Mouse (Mus musculus): ENCODE measurements around the gene Ptpn20. TPM values are rescaled to one million over a fixed set of nuclear protein-coding genes. Genes with fewer than 3 reads are reported as not detected.
A peak's percentile ranks its signal among the peaks of the same experiment; 100 is the strongest.

Ptpn20 gene
- total RNA-seq (2021): under 1 TPM; 0.81 to 0.85 TPM
- long read RNA-seq, experiment 1, partial matches to known transcripts: 2 of 2 reads
- long read RNA-seq, experiment 1, other reads (novel, unspliced or antisense): 0 of 2 reads
- long read RNA-seq, experiment 2, partial matches to known transcripts: 1 of 1 reads
- long read RNA-seq, experiment 2, other reads (novel, unspliced or antisense): 0 of 1 reads

DNA sequence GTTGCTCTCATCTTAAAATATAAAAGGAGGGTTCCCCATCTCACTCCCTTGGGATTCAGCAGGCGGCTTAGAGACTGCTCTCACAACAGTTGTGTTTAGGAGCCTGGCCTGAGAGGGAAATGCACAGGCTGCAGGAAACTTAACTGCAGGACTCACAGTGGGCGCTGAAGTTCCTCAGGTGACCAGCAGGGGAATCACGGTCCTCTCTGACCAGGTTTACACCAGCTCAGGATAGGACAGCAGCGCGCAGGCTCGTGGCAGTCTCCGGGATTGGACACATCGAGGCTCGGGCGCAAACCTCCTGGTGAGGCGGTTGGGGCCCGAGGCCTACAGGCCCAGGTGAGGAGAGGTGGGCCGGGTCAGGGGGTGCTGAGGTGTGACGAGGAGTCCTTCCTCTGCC is at the start of gene Ptpn20:
Ptpn20 (plus strand) TSS at position 257 of the 400 bp plus-strand sequence.
- intact Hi-C loops (cut with DNase I): no loop called here

DNA sequence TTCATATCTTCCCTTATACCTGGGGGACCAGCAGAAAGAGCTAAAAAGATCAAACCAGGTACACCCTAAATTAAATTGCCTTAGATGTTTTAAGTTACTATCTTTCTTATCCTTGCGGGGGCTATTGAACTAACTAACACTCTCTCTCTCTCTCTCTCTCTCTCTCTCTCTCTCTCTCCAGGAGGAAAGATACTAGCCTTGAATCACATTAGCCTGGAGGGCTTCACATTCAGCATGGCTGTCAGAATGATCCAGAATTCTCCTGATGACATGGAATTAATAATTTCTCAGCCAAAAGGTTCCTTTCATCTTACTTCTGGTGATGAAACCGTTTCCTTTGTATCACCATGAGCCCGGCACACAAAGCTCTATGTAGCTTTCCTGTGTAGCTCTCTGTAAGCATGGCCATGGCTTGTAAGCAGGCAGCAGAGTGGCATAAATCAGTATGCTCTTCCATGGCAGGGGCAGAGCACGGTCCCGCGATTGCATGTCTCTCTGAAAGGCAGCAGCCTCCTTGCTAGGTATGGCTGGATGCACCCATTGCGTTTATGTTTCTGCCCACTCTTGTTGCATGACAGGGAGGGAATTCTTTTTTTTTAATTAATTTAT is 49.3 kb upstream of the Ptpn20 start:
- no peak for DNase-seq (ENCODE audit: low spot score in 2 of 2)
- intact Hi-C loops (cut with DNase I): loop anchor here (10.0 kb wide), 1 partner anchor 95 kb away; no protein-coding TSS in a partner anchor

More for the DNA sequence above, at the start of gene Ptpn20:
- no peak for DNase-seq (ENCODE audit: low spot score in 2 of 2)

DNA sequence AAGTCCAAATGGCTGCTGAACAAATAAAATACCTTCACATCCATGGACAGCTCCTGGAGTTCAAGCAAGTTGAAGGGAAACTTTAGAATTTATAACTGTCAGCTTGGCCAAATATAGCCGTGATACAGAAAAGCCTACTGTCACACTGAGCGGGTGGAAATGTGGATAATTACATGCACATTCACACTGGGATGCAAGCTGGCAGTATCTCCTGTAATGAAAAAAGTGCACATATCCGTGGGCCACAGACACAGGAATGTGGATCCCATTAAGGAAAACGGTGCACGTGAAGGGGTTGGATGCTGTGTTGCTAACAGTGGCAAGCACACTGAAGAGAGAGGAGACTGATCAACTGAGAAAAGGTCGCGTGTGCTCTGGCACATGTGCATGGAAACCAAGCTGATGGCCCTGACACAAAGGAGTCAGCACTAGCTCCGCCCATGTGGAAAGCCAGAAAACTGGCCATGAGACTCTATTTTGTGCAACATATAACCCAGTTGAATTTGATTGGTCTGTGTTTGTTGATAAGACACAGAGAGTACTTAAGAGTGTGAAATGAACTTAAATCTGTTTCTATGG is 43.4 kb upstream of the Ptpn20 start:
- intact Hi-C loops (cut with DNase I): no loop called here
- DNase-seq (ENCODE audit: low spot score in 2 of 2): peak; percentile 47 to 76

DNA sequence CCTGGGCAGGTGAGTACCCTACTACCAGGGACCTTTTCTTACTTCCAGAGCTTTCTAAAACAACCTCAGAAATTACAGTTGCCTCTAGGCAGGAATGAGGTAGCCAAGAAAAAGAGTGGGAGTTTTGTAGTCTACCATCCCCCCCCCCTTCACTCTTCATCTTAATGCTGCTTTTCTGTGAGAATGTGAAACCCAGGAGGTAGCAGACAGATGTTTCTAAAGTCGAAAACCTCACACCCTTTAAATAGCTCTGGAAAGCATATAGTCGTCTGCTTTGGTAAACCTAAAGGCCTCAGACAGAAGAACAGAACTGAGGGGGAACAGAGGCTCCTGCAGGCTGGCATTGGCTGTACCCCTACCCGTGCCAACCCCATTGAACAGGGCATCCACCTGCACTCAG is 40.4 kb upstream of the Ptpn20 start:
- peak in 1 of 2 experiments; percentile 52 for DNase-seq (ENCODE audit: low spot score in 2 of 2)
- intact Hi-C loops (cut with DNase I): no loop called here

DNA sequence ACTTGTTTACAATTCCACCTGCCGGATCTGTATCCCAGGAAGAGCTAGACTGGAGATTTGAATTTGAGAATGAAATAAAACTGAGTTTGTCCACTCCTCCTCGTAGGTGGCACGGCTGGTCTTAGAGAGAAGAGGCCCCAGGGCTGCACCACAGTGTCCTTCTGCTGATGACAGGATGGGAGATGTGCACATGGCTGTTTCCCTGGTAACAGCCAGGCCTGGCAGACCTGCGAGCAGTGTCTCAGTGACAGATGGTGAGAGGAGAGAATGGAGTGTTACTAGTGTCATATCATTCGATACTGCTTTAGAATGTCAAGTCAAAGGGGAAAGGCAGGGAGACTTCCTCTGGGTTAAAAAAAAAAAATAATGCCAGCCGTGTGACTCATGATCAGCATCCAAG is 39.2 kb upstream of the Ptpn20 start:
- intact Hi-C loops (cut with DNase I): no loop called here
- no peak for DNase-seq (ENCODE audit: low spot score in 2 of 2)

DNA sequence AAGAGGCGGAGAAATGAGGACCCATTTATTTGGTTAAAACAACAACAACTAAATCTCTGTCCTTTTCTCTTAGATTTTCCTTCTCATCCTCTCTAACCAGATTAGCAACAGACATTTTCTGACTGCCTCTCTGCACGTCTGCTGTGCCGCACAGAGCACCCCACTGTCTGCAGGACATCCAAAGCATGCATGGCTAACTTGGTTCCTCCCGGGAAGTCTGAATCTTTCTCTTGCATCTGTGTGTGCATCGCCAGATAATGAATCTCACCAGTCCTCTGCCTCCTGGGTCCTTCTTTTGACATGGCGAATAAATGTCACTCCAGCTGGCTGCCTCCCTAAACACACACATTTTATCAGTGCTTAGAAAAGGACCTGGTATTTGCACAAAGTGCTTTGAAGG is 18.3 kb upstream of the Ptpn20 start:
- DNase-seq (ENCODE audit: low spot score in 2 of 2): no peak
- intact Hi-C loops (cut with DNase I): loop anchor here (5.0 kb wide), 1 partner anchor 38 kb away; no protein-coding TSS in a partner anchor

DNA sequence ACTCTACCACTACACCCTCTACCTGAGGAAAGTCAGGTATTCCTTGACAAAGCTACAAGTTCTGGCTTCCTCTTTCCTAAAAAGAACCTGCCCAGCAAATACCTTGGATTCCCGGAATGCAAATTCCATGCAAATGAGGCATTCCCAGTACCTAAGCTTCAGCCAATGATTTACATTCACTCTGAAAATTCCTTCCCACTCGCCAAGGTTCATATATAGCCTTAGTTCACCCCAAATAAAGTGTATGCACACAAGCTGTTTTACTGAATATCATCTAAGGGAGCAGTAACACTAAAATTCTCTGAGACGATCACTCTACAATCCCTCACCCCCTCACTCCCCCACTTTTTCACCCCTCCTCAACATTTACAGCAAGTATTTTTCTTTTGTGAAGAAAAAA is 15.4 kb upstream of the Ptpn20 start:
- peak in 1 of 2 experiments; percentile 48 for DNase-seq (ENCODE audit: low spot score in 2 of 2)
- intact Hi-C loops (cut with DNase I): loop anchor here (5.0 kb wide), 1 partner anchor 41 kb away; no protein-coding TSS in a partner anchor

DNA sequence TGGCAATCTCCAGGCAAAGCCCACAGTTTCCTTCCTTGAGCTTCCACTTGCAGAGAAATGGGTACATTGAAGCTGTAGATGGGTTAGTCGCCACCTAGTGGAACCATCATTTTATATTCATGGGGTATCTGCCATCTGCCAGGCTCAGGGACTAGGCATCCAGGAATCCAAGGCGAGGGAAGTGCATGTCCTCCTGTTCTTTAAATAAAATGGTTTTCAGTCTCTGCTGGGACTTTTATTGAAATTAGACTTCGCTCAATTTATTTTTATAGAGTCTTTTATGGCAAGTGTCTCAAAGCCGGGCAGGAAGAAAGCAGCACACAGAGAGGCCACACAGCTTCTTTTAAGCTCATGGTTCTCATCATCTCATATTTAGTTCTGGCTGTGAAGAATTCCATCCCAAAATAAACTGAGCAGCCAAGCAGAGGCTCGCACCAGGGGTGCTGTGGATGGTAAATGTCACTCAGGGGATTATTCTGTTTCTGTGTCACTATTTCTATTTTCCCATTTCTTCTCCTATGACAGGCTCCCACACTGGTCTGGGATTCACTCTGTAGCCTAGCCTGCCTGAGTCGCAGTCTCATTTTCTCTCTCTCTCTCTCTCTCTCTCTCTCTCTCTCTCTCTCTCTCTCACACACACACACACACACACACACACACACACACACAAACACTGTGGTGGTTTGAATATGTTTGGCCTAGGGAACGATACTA is 9.1 kb upstream of the Ptpn20 start:
- intact Hi-C loops (cut with DNase I): no loop called here
- peak; percentile 44 to 48 for DNase-seq (ENCODE audit: low spot score in 2 of 2)

DNA sequence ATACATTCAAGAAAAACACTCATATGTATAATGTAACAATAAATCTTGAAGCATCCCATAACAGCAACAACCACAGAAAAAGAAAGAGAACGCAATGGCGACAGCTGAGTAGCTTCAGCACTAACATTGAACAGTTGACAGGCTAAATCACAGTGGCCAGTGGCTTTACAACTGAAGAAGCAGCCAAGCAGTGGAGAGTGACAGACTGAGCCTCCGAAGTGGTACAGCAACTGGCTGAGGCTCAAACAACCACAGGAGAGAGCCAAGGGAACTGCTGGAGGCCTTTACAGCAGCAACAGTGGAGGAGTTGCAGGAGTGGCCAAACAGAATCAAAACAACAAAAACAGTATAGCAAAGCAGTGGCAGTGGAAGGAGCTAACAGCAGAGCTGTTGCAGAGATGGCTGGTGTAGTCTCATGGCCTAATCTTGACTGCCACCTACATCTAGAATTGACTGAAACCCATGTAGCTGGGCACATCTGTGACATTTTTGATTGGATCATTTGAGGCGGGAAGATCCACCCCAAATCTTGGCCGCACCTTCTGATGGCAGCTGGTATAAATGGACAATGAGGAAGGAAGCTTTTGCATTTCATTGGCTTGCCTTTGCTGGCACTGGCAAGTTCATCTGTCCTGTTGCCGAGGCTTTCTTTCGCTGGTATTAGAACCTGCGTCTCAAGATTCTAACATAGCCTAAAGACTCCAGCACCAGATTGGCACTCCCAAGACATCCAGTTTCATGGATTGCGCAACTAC is 9.5 kb downstream of the Ptpn20 start:
- intact Hi-C loops (cut with DNase I): no loop called here
- no peak for DNase-seq (ENCODE audit: low spot score in 2 of 2)

DNA sequence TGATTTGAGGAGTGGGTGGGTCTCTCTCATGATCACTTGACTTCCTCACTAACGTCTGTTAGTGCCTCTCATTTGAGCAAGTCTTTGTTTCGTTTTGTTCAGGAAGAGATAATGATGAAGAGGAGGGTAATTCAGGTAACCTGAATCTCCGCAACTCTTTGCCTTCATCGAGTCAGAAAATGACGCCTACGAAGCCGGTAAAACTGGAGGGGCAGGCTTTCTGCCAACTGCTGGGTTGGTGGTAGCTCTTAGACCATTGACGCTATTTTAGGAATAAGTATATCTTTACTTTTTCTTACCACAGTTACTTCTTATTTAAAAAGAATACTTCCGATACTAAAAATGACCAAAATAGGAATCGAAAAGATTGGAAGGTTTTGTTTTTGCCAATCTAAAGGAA is 18.4 kb downstream of the Ptpn20 start:
- intact Hi-C loops (cut with DNase I): no loop called here
- DNase-seq (ENCODE audit: low spot score in 2 of 2): peak in 1 of 2 experiments; percentile 10

DNA sequence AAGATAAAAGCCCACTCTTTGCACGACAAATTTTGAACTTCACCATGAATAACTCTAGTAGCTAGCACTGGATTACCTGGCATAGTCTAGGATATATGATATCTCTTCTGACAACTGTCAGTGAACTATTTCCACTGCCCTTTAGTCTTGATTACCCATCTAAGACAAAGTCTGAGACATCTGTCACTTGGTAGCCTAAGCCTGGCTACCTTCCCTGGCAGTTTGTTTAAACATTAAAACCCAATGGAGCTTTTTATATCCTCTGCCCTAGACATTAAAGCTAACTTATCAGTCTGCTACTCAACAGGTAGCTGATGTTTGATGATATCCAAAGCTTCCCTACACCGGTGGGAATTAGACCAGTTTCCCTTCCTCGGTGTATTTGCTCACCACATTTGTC is 36.0 kb downstream of the Ptpn20 start:
- DNase-seq (ENCODE audit: low spot score in 2 of 2): no peak
- intact Hi-C loops (cut with DNase I): no loop called here

DNA sequence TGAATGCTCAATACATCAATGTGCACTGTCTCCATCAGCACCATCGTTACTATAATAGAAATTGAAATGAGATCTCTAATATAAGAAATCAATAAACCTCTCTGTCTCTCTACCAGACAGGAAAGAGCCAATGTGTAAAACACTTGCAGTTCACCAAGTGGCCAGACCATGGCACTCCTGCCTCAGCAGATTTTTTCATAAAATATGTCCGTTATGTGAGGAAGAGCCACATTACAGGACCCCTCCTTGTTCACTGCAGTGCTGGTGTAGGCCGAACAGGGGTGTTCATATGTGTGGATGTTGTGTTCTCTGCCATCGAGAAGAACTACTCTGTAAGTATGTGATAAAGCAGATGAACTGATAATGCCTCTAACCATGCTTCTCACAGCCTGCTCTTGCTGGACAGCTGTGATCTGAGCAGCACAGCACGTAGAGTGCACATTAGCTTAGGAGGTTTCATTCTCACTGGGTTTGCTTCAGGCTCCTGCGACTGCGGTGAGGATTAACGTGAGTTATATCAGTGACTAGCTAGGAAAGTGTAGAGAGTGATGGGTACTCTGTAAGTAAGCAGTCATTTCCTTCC is 43.9 kb downstream of the Ptpn20 start:
- intact Hi-C loops (cut with DNase I): loop anchor here (10.0 kb wide), 1 partner anchor 98 kb away; no protein-coding TSS in a partner anchor
- peak; percentile 47 to 53 for DNase-seq (ENCODE audit: low spot score in 2 of 2)

DNA sequence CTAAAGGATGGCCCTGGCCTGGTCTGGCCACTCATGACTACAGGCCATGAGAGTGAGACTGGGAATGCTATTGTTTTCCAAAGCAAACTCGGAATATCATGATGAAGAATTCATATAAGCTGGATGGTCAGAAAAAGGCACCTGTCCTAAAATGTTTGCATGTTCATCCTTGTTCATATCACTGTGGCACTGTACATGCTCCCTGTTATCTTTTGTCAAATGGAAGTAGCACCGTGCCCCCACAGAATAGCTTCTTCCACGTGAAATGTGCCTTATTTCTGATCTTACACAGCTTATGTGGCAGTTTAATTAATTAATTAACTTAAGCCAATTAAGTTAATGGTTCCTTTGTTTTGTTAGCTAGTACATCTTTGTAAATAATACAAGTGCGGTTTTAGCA is 45.3 kb downstream of the Ptpn20 start:
- intact Hi-C loops (cut with DNase I): loop anchor here (10.0 kb wide), 1 partner anchor 100 kb away; no protein-coding TSS in a partner anchor
- DNase-seq (ENCODE audit: low spot score in 2 of 2): no peak

DNA sequence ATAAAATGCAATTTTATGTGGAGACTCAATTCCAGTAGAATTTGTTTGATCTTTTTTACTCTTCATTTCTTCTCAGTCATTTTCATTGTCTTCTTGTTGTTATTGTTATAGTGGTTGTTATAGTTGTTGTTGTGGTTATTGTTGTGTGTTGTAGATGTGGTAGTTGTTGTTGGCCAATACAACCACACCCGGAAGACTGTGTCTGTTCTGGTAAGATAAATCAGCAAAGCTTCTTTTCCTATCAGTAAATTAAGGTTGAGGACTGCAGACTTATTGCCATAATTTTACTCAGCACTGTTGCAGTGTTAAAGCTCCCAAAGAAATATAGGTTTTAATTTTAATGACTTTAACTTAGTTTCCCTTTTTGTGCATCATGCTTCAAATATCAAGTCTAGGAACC is 45.8 kb downstream of the Ptpn20 start:
- intact Hi-C loops (cut with DNase I): loop anchor here (10.0 kb wide), 1 partner anchor 100 kb away; no protein-coding TSS in a partner anchor
- no peak for DNase-seq (ENCODE audit: low spot score in 2 of 2)

DNA sequence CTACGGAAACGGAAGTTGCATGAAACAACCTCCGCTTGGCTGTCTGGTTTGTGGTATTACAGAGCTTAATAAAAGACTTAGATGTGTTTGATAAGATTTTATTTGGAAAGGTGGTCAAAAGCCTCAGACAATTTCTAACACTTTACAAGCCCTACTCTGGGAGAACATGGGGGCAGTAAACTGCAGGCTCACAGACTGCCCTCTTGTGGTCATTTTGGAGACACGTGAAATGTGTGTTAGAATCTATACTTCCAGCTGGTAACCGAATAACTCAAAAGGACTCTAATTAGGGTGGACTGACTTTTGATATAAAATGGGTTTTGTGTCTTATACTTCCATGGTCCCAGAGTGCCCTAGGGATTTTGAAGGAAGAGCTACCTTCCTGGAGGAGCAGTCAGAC is 50.4 kb downstream of the Ptpn20 start:
- peak; percentile 17 to 34 for DNase-seq (ENCODE audit: low spot score in 2 of 2)
- intact Hi-C loops (cut with DNase I): loop anchor here (10.0 kb wide), 1 partner anchor 105 kb away; no protein-coding TSS in a partner anchor

DNA sequence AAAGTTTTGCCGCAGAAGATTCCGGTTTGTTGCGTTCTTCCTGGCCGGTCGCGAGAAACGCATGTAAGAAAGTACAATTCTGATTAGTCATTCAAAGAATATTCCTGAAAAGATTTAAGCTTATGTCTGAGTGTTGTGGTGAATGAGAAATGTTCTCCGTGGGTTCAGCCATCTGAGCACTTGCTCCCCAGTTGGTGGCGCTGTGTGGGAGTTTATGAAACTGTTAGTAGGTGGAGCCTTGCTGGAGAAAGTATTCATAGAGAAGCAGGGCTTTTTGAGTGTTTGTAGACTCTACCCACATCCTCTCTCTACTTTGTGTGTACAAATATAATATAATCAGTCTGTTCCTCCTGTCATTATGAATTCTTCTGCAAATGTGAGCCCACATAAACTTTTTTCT is 61.7 kb downstream of the Ptpn20 start:
- DNase-seq (ENCODE audit: low spot score in 2 of 2): peak; percentile 57 to 59
- intact Hi-C loops (cut with DNase I): no loop called here

DNA sequence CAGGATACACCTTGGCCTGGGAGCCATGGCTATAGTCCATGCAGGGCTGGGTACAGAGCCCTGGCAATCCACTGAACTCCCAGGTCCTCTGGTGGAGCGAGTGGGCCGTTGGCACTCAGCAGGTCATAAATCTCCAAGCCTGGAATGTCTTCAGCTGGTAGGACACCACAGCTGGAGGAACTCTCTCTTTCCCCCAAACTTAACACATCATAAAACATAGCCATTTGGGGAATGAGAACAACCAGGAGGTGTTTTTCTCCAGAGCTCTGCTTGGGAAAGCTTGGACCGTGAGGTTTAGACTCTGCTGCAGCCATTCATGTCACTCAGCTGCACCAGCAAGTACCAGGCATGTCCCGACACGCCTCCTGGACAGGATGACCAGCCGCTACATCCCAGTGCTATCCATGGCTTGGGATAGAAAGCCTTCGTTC is 68.5 kb downstream of the Ptpn20 start:
- no peak for DNase-seq (ENCODE audit: low spot score in 2 of 2)
- intact Hi-C loops (cut with DNase I): no loop called here

DNA sequence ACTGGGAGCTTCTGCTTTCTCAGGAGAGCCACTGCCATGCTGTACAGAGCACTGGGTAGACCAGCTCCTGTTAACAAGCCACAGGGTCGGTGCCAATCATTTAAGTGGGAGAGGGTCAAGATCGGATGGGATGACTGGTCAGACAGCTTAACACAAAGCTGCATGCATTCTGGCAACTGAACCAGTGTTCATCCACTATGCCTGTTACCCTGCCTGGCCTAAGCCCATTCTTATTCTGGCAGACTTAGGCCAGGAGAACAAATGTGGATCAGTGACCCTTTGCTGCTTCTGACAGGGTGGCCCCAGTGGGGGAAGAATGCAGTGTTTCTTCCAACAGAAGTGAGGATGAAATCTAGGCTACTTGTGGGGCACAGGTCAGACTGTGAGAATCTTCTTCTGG is 69.3 kb downstream of the Ptpn20 start:
- no peak for DNase-seq (ENCODE audit: low spot score in 2 of 2)
- intact Hi-C loops (cut with DNase I): no loop called here

DNA sequence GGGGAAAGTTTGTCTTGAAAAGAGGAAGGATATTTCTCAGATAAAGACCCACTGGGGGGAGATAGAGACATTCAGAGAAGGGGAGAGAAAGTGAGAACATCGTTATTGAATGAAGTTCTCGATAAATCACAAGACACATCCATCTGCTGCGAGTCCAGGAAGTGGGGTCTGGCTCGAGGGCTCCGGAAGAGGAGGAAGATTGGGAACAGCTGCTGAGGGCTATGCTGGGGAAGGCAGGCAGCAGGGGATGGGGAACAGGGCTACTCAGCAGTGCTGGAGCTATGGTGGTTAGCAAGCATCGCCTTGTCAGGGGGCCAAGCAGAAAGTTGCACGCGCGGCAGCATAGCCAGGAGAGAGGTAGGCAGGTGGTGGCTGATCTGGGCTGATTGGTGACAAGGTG is 73.1 kb downstream of the Ptpn20 start:
- no peak for DNase-seq (ENCODE audit: low spot score in 2 of 2)
- intact Hi-C loops (cut with DNase I): no loop called here

Data from left cerebral cortex, postnatal 14 days (tissue).